Mouse (Mus musculus) cortical plate, adult 2 months (tissue): ENCODE measurements around the gene Zfp948.

Experiments used
- CTCF ChIP-seq: fragments of 200-500 bp; IDR thresholded peaks from 2 replicates; pipeline ENCODE4 v1.5.1; 2011; ENCODE audit warnings: mild to moderate bottlenecking, control low read depth, low read length; ENCODE audit not compliant: insufficient read depth; ENCODE audit errors: extremely low read depth
- POLR2A ChIP-seq: fragments of 200-500 bp; IDR thresholded peaks from 2 replicates; pipeline ENCODE4 v1.6.1; 2011; ENCODE audit warnings: mild to moderate bottlenecking, low read length, control low read depth; ENCODE audit not compliant: insufficient read depth; ENCODE audit errors: extremely low read depth

DNA sequence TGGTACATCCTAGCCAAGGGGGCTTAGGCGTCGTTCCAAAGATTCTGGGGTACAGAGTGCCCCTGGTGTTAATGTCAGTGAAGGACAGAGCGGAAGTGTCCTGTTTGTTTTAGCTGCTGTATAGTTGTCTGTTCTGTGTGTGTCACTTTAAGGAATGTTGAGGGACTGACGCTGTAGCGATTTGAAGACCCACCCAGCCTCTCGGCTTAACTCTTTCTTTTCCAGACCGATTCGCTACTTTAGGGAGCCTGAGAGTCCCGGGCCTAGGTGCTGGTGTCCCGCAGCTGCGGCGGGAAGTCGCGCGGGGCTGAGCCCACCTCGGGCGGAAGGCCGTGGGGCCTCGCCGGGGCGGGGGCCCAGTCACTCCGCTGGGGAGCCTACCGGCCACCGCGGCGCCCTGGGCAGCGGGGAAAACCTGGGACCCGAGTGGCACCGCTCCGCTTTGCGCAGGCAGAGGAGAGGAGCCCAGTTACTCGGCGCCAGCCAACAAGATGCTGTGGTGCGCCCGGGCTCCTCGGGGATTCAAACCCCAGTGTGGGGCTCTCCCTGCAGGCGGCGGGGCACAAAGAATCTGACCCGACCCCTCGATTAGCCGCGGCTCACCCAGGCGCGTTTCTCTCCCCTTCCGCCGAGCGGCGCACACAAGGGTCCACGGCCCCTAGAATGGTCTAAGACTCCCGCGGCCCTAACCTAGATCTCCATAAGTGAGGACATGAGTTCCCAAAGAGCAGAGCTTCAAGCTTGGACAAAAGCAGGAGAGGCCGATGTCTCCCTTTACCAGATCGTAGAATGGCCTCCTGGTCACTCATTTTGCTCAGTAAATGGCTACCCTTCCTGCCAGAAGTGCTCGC, 34.5 kb upstream of the Zfp948 start:
- TF ChIP-seq POLR2A (peak; percentile 63), CTCF (no peak)
